Mouse (Mus musculus): ENCODE measurements around the gene Ankrd55. TPM values are rescaled to one million over a fixed set of nuclear protein-coding genes. Genes with fewer than 3 reads are reported as not detected.

Gene Ankrd55
- polyA plus RNA-seq, 1 experiment = 3.0 TPM

GRCm38 (mm10) chr13:112316622-112317482 is 28.6 kb downstream of the Ankrd55 start:
- peaks cover 5% of the 10 kb centered on the region for H3K4me1 ChIP-seq (ENCODE audit: control insufficient read depth, insufficient read depth, low read length)
- TF ChIP-seq POLR2A (IDR thresholded peaks at IDR 0.05; ENCODE audit: borderline replicate concordance, low read depth, low read length) (no peak), CTCF (IDR thresholded peaks at IDR 0.05; ENCODE audit: low read depth, low read length) (no peak)
- H3K27ac ChIP-seq (ENCODE audit: insufficient read depth, low read depth, low read length) = no peak overlapping the region
- H3K4me3 ChIP-seq (ENCODE audit: insufficient read depth, low read length) = no peak overlapping the region

GRCm38 (mm10) chr13:112318124-112318523 is 29.9 kb downstream of the Ankrd55 start:
- H3K4me3 ChIP-seq (ENCODE audit: insufficient read depth, low read length) = no peak overlapping the region
- H3K27ac ChIP-seq (ENCODE audit: insufficient read depth, low read depth, low read length) = no peak overlapping the region
- TF ChIP-seq POLR2A (IDR thresholded peaks at IDR 0.05; ENCODE audit: borderline replicate concordance, low read depth, low read length) (no peak), CTCF (IDR thresholded peaks at IDR 0.05; ENCODE audit: low read depth, low read length) (no peak)
- H3K4me1 ChIP-seq (ENCODE audit: control insufficient read depth, insufficient read depth, low read length) = peaks cover 5% of the 10 kb centered on the region

GRCm38 (mm10) chr13:112323591-112324266 is 35.5 kb downstream of the Ankrd55 start:
- Histone ChIP-seq H3K4me1 (ENCODE audit: control insufficient read depth, insufficient read depth, low read length) (peaks cover 11% of the 10 kb centered on the region), H3K4me3 (ENCODE audit: insufficient read depth, low read length) (no peak overlapping the region), H3K27ac (ENCODE audit: insufficient read depth, low read depth, low read length) (no peak overlapping the region)
- TF ChIP-seq CTCF (IDR thresholded peaks at IDR 0.05; ENCODE audit: low read depth, low read length) = no peak
- TF ChIP-seq POLR2A (IDR thresholded peaks at IDR 0.05; ENCODE audit: borderline replicate concordance, low read depth, low read length) = no peak

- Histone ChIP-seq H3K4me3 (ENCODE audit: insufficient read depth, low read length) (no peak overlapping the region), H3K27ac (ENCODE audit: insufficient read depth, low read depth, low read length) (no peak overlapping the region), H3K4me1 (ENCODE audit: control insufficient read depth, insufficient read depth, low read length) (peaks cover 11% of the 10 kb centered on the region)
- TF ChIP-seq CTCF (IDR thresholded peaks at IDR 0.05; ENCODE audit: low read depth, low read length) (no peak), POLR2A (IDR thresholded peaks at IDR 0.05; ENCODE audit: borderline replicate concordance, low read depth, low read length) (no peak)
These were observed 36.9 kb downstream of the Ankrd55 start for GRCm38 (mm10) chr13:112325126-112325525.

GRCm38 (mm10) chr13:112326403-112326802 is 38.2 kb downstream of the Ankrd55 start:
- TF ChIP-seq CTCF (IDR thresholded peaks at IDR 0.05; ENCODE audit: low read depth, low read length) = no peak
- no peak for TF ChIP-seq POLR2A (IDR thresholded peaks at IDR 0.05; ENCODE audit: borderline replicate concordance, low read depth, low read length)
- Histone ChIP-seq H3K27ac (ENCODE audit: insufficient read depth, low read depth, low read length) (no peak overlapping the region), H3K4me1 (ENCODE audit: control insufficient read depth, insufficient read depth, low read length) (peaks cover 15% of the 10 kb centered on the region), H3K4me3 (ENCODE audit: insufficient read depth, low read length) (no peak overlapping the region)

- Histone ChIP-seq H3K4me1 (ENCODE audit: control insufficient read depth, insufficient read depth, low read length) (peaks cover 17% of the 10 kb centered on the region), H3K4me3 (ENCODE audit: insufficient read depth, low read length) (no peak overlapping the region), H3K27ac (ENCODE audit: insufficient read depth, low read depth, low read length) (no peak overlapping the region)
- no peak for TF ChIP-seq POLR2A (IDR thresholded peaks at IDR 0.05; ENCODE audit: borderline replicate concordance, low read depth, low read length)
- TF ChIP-seq CTCF (IDR thresholded peaks at IDR 0.05; ENCODE audit: low read depth, low read length) = no peak
These were observed 38.7 kb downstream of the Ankrd55 start for GRCm38 (mm10) chr13:112326977-112327376.

- TF ChIP-seq POLR2A (IDR thresholded peaks at IDR 0.05; ENCODE audit: borderline replicate concordance, low read depth, low read length) (no peak), CTCF (IDR thresholded peaks at IDR 0.05; ENCODE audit: low read depth, low read length) (no peak)
- no peak overlapping the region for H3K4me3 ChIP-seq (ENCODE audit: insufficient read depth, low read length)
- no peak overlapping the region for H3K27ac ChIP-seq (ENCODE audit: insufficient read depth, low read depth, low read length)
- peaks cover 17% of the 10 kb centered on the region for H3K4me1 ChIP-seq (ENCODE audit: control insufficient read depth, insufficient read depth, low read length)
These were observed 39.3 kb downstream of the Ankrd55 start for GRCm38 (mm10) chr13:112327511-112327910.

GRCm38 (mm10) chr13:112330257-112330656 is 42.0 kb downstream of the Ankrd55 start:
- H3K4me1 ChIP-seq (ENCODE audit: control insufficient read depth, insufficient read depth, low read length) = peaks cover 6% of the 10 kb centered on the region
- no peak overlapping the region for H3K27ac ChIP-seq (ENCODE audit: insufficient read depth, low read depth, low read length)
- H3K4me3 ChIP-seq (ENCODE audit: insufficient read depth, low read length) = no peak overlapping the region
- TF ChIP-seq CTCF (IDR thresholded peaks at IDR 0.05; ENCODE audit: low read depth, low read length) (no peak), POLR2A (IDR thresholded peaks at IDR 0.05; ENCODE audit: borderline replicate concordance, low read depth, low read length) (no peak)

- H3K27ac ChIP-seq (ENCODE audit: insufficient read depth, low read depth, low read length) = no peak overlapping the region
- TF ChIP-seq CTCF (IDR thresholded peaks at IDR 0.05; ENCODE audit: low read depth, low read length) (no peak), POLR2A (IDR thresholded peaks at IDR 0.05; ENCODE audit: borderline replicate concordance, low read depth, low read length) (no peak)
- H3K4me1 ChIP-seq (ENCODE audit: control insufficient read depth, insufficient read depth, low read length) = peaks cover 6% of the 10 kb centered on the region
- H3K4me3 ChIP-seq (ENCODE audit: insufficient read depth, low read length) = no peak overlapping the region
These were observed 42.8 kb downstream of the Ankrd55 start for GRCm38 (mm10) chr13:112330919-112331681.

Measured in bone marrow macrophage, adult 2 months (primary cell).